In the genomic region with DNA sequence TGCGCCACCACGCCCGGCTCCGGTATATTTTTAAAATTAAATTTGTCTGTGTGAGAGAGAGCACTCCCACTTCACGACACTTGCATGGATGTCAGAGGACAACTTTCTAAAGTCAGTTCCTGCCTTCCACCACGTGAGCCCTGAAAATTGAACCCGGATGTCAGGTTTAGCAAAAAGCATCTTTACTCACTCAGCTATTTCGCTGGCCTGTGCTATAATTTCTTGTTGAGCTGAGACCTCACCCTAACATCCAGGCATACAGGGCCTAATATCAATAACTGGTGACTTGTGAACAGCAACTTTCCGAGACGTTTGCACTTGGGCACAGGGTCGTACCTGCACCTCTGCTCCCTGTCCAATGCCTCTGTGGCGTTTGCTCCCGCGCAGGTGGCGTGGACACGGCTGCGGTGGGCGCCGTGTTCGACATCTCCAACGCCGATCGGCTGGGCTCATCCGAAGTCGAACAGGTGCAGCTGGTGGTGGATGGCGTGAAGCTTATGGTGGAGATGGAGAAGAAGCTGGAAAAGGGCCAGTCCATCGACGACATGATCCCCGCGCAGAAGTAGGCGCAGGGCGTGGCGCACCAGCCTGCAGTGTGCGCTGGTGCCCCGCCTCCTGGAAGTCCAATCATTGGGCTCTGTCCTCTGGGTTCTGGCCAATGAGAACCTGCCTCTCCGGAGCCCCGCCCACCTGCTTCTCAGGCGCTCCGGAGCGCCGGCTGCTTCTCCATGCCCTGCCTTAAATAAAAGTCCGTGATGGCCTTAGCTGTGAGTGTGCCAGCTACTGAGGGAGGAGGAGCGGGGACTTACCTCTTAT, we compare ENCODE assay signal across 7 mouse cellular contexts. TPM values are rescaled to one million over a fixed set of nuclear protein-coding genes. Genes with fewer than 3 reads are reported as not detected.
A peak's percentile ranks its signal among the peaks of the same experiment; 100 is the strongest.
DNase-seq lines count a peak whose midpoint lies in the region; ATAC-seq and TF ChIP-seq lines count a peak whose summit lies in the region.

No protein-coding gene starts in this region.

- ATAC-seq in kidney, embryonic 15.5 days (replicated peaks; ENCODE audit: low FRiP score), result peak; percentile 96
- peak; percentile 74; the same call in 1 of the 2 replicates for ATAC-seq in limb, embryonic 15.5 days (ENCODE audit: insufficient number of reproducible peaks, low FRiP score, low TSS enrichment, low read depth)

- peak overlapping the region; percentile 21; the same call in 1 of the 2 replicates for H3K4me3 ChIP-seq in embryonic fibroblast, embryonic 13.5 days (ENCODE audit: insufficient read depth, low read length)
- H3K4me3 ChIP-seq in heart, embryonic 10.5 days, result peak overlapping the region; percentile 57
- peak overlapping the region; percentile 38 for H3K4me3 ChIP-seq in kidney, embryonic 15.5 days (replicated peaks)
- H3K4me3 ChIP-seq in limb, embryonic 15.5 days, result peak overlapping the region; percentile 28

- TF ChIP-seq POLR2A in embryonic fibroblast, embryonic 13.5 days (IDR thresholded peaks at IDR 0.05; ENCODE audit: low read depth, low read length), result no peak

- peak; percentile 96 for DNase-seq in brain, adult 2 months (ENCODE audit: low read depth, low spot score)
- DNase-seq in heart, embryonic 10.5 days (ENCODE audit: low spot score), result peak; percentile 96
- DNase-seq in monocyte, adult 2 months (ENCODE audit: low read depth in 1 of 2, low spot score in 2 of 2), result peak; percentile 67 to 70
- peak; percentile 62 to 70 for DNase-seq in spleen, postnatal 14 days (ENCODE audit: low spot score in 2 of 2)

- H3K4me2 ChIP-seq in kidney, embryonic 15.5 days, result peak overlapping the region; percentile 66
- peak overlapping the region; percentile 48 for H3K4me2 ChIP-seq in limb, embryonic 15.5 days

- no peaks in the 10 kb centered on the region; the same call in 1 of the 2 replicates for H3K9me3 ChIP-seq in heart, embryonic 10.5 days
- no peaks in the 10 kb centered on the region for H3K9me3 ChIP-seq in kidney, embryonic 15.5 days (replicated peaks)
- H3K9me3 ChIP-seq in limb, embryonic 15.5 days, result no peaks in the 10 kb centered on the region

- peaks cover 14% of the 10 kb centered on the region for H3K36me3 ChIP-seq in heart, embryonic 10.5 days
- H3K36me3 ChIP-seq in kidney, embryonic 15.5 days, result peaks cover 13% of the 10 kb centered on the region
- peaks cover 12% of the 10 kb centered on the region for H3K36me3 ChIP-seq in limb, embryonic 15.5 days

- no peak overlapping the region for H3K27ac ChIP-seq in embryonic fibroblast, embryonic 13.5 days (ENCODE audit: insufficient read depth, low read length)
- H3K27ac ChIP-seq in heart, embryonic 10.5 days, result no peak overlapping the region
- H3K27ac ChIP-seq in kidney, embryonic 15.5 days, result no peak overlapping the region
- no peak overlapping the region for H3K27ac ChIP-seq in limb, embryonic 15.5 days

- H3K4me1 ChIP-seq in embryonic fibroblast, embryonic 13.5 days (ENCODE audit: control insufficient read depth, insufficient read depth, low read length), result no peaks in the 10 kb centered on the region
- H3K4me1 ChIP-seq in heart, embryonic 10.5 days, result peaks cover 26% of the 10 kb centered on the region
- H3K4me1 ChIP-seq in kidney, embryonic 15.5 days, result peaks cover 13% of the 10 kb centered on the region
- peaks cover 13% of the 10 kb centered on the region for H3K4me1 ChIP-seq in limb, embryonic 15.5 days

- peaks cover 57% of the 10 kb centered on the region for H3K27me3 ChIP-seq in heart, embryonic 10.5 days (ENCODE audit: insufficient read depth, poor library complexity, severe bottlenecking)
- peaks cover 62% of the 10 kb centered on the region for H3K27me3 ChIP-seq in kidney, embryonic 15.5 days
- H3K27me3 ChIP-seq in limb, embryonic 15.5 days, result peaks cover 56% of the 10 kb centered on the region

- no peak overlapping the region for H3K9ac ChIP-seq in kidney, embryonic 15.5 days
- no peak overlapping the region for H3K9ac ChIP-seq in limb, embryonic 15.5 days

- WGBS in heart, embryonic 10.5 days, result 12% methylated on average over 43 of the region's 43 CpGs
- WGBS in kidney, embryonic 15.5 days, result 12% methylated on average over 43 of the region's 43 CpGs
- 11% methylated on average over 43 of the region's 43 CpGs for WGBS in limb, embryonic 15.5 days

- TF ChIP-seq CTCF in embryonic fibroblast, embryonic 13.5 days (IDR thresholded peaks at IDR 0.05; ENCODE audit: borderline replicate concordance, insufficient read depth, low read length), result no peak

RNA-seq across cellular contexts. Expression of a gene that starts 16.5 kb away (rescaled TPM):
- polyA plus RNA-seq in embryonic fibroblast, embryonic 13.5 days (2011; ENCODE audit: insufficient read length, low read depth, missing spikeins), result not detected in 2 replicates
- 3.6 and 9.8 TPM in 2 replicates for polyA plus RNA-seq in heart, embryonic 10.5 days (2016; fragmentation: Nextera tagmentation; extraction: Ambion mirVana)
- polyA plus RNA-seq in kidney, embryonic 15.5 days (2015; fragmentation: Nextera tagmentation; extraction: Ambion mirVana), result 22.6 and 58.1 TPM in 2 replicates
- polyA plus RNA-seq in limb, embryonic 15.5 days (2015; fragmentation: Nextera tagmentation; extraction: Ambion mirVana), result 139 and 815 TPM in 2 replicates

RNA-seq across cellular contexts. Expression of a gene that starts 17.1 kb away (rescaled TPM):
- polyA plus RNA-seq in embryonic fibroblast, embryonic 13.5 days (2011; ENCODE audit: insufficient read length, low read depth, missing spikeins), result 5.3 and 6.3 TPM in 2 replicates
- 4.4 and 5.8 TPM in 2 replicates for polyA plus RNA-seq in heart, embryonic 10.5 days (2016; fragmentation: Nextera tagmentation; extraction: Ambion mirVana)
- polyA plus RNA-seq in kidney, embryonic 15.5 days (2015; fragmentation: Nextera tagmentation; extraction: Ambion mirVana), result 5.1 and 6.3 TPM in 2 replicates
- polyA plus RNA-seq in limb, embryonic 15.5 days (2015; fragmentation: Nextera tagmentation; extraction: Ambion mirVana), result 37.5 and 37.6 TPM in 2 replicates

RNA-seq across cellular contexts. Expression of a gene that starts 37.6 kb away (rescaled TPM):
- polyA plus RNA-seq in embryonic fibroblast, embryonic 13.5 days (2011; ENCODE audit: insufficient read length, low read depth, missing spikeins), result 27.4 and 29.1 TPM in 2 replicates
- polyA plus RNA-seq in heart, embryonic 10.5 days (2016; fragmentation: Nextera tagmentation; extraction: Ambion mirVana), result 7.0 and 8.9 TPM in 2 replicates
- polyA plus RNA-seq in kidney, embryonic 15.5 days (2015; fragmentation: Nextera tagmentation; extraction: Ambion mirVana), result 6.6 and 9.4 TPM in 2 replicates
- polyA plus RNA-seq in limb, embryonic 15.5 days (2015; fragmentation: Nextera tagmentation; extraction: Ambion mirVana), result 8.2 and 9.3 TPM in 2 replicates

RNA-seq across cellular contexts. Expression of a gene that starts 39.2 kb away (rescaled TPM):
- 14.3 and 22.7 TPM in 2 replicates for polyA plus RNA-seq in embryonic fibroblast, embryonic 13.5 days (2011; ENCODE audit: insufficient read length, low read depth, missing spikeins)
- 19.2 and 19.3 TPM in 2 replicates for polyA plus RNA-seq in heart, embryonic 10.5 days (2016; fragmentation: Nextera tagmentation; extraction: Ambion mirVana)
- polyA plus RNA-seq in kidney, embryonic 15.5 days (2015; fragmentation: Nextera tagmentation; extraction: Ambion mirVana), result 16.0 and 19.5 TPM in 2 replicates
- 14.0 and 14.9 TPM in 2 replicates for polyA plus RNA-seq in limb, embryonic 15.5 days (2015; fragmentation: Nextera tagmentation; extraction: Ambion mirVana)

RNA-seq across cellular contexts. Expression of a gene that starts 42.1 kb away (rescaled TPM):
- not detected in 2 replicates for polyA plus RNA-seq in embryonic fibroblast, embryonic 13.5 days (2011; ENCODE audit: insufficient read length, low read depth, missing spikeins)
- 1.8 and 2.5 TPM in 2 replicates for polyA plus RNA-seq in heart, embryonic 10.5 days (2016; fragmentation: Nextera tagmentation; extraction: Ambion mirVana)
- 3.0 TPM in 2 replicates for polyA plus RNA-seq in kidney, embryonic 15.5 days (2015; fragmentation: Nextera tagmentation; extraction: Ambion mirVana)
- 1.4 and 1.6 TPM in 2 replicates for polyA plus RNA-seq in limb, embryonic 15.5 days (2015; fragmentation: Nextera tagmentation; extraction: Ambion mirVana)
